Mouse (Mus musculus) hindbrain, embryonic 12.5 days (tissue): ENCODE measurements around the gene Ccdc30. TPM values are rescaled to one million over a fixed set of nuclear protein-coding genes. Genes with fewer than 3 reads are reported as not detected.
A peak's percentile ranks its signal among the peaks of the same experiment; 100 is the strongest.

Experiments used
- ATAC-seq: fragments of 200-750 bp; cut with Nextera tagmentation; 2 replicates; pipeline ENCODE4 v1.8.0; 2017; ENCODE audit warnings: moderate TSS enrichment; ENCODE audit not compliant: low FRiP score
- H3K27ac ChIP-seq: fragments of 300-500 bp; sonication (generic); 2 replicates; pipeline ENCODE4 v1.5.1; 2016; ENCODE audit warnings: mild to moderate bottlenecking
- H3K27me3 ChIP-seq: fragments of 300-500 bp; sonication (generic); 2 replicates; pipeline ENCODE4 v1.6.1; 2016; ENCODE audit warnings: mild to moderate bottlenecking
- H3K36me3 ChIP-seq: fragments of 300-500 bp; sonication (generic); 2 replicates; pipeline ENCODE4 v1.6.1; 2016; ENCODE audit warnings: mild to moderate bottlenecking
- H3K4me1 ChIP-seq: fragments of 300-500 bp; sonication (generic); 2 replicates; pipeline ENCODE4 v1.6.1; 2016
- H3K4me2 ChIP-seq: fragments of 300-500 bp; sonication (generic); replicated peaks from 2 replicates; pipeline ENCODE4 v1.6.1; 2016; ENCODE audit warnings: mild to moderate bottlenecking
- H3K4me3 ChIP-seq: fragments of 300-500 bp; sonication (generic); 2 replicates; pipeline ENCODE4 v1.5.1; 2016; ENCODE audit warnings: mild to moderate bottlenecking
- H3K9ac ChIP-seq: fragments of 300-500 bp; sonication (generic); 2 replicates; pipeline ENCODE4 v1.6.1; 2016; ENCODE audit warnings: mild to moderate bottlenecking, moderate library complexity
- H3K9me3 ChIP-seq: fragments of 300-500 bp; sonication (generic); replicated peaks from 2 replicates; pipeline ENCODE4 v1.6.1; 2016; ENCODE audit warnings: mild to moderate bottlenecking
- WGBS: fragments of 180-500 bp; shearing (Covaris S2); methylation state at CpG from one replicate; pipeline ENCODE4 v1.1.7; 2016; 5-methylcytosine and 5-hydroxymethylcytosine counted together
- polyA plus RNA-seq: library from polyadenylated mRNA; unstranded; fragments of >200 nt; fragmentation: Nextera tagmentation; extraction: Ambion mirVana; gene quantifications from 2 replicates; pipeline ENCODE4 v1.2.1, GENCODE M21; 2016

The Ccdc30 gene
- polyA plus RNA-seq: 15.7 and 16.2 TPM in 2 replicates

DNA sequence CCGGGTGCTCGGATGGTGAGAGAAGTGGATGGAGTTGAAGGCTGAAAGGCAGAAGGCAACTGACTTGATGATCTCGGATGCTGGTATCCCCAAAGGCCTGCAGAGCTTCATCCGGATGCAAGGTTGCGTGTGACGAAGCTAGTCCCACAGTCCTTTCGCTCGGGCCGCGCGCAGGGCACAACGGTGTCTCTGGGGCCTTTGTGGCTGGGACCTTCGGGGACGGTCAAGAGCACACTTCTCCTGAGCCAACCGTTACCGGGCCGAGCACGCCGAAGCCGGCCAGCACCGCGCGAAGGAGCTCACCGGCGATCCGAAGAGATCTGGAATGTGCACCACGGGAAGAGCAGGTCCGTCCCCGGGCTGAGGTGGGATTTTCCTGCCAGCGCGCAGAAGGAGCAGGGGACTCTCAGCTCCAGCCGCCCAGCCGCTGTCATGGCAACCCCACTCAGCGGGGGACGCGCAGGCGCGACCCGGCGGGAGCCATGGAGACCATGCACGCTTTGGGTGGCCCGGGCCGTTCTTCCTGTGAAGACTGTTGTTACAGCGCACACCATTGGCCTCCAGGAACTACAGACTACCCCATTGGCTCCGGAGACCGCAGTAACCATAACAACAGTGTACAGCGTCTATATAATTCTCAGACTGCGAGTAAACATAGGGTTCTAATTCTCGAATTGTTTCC, at the start of gene Ccdc30:
Ccdc30 (minus strand) TSS at position 450 of the 682 bp plus-strand sequence.
- peak within 1 kb of the TSS; percentile 62 for H3K4me3 ChIP-seq
- peak within 1 kb of the TSS; percentile 83 for H3K27ac ChIP-seq
- WGBS: under 1% methylated on average over 49 of the region's 49 CpGs
- H3K9ac ChIP-seq: peak within 1 kb of the TSS; percentile 74
- H3K4me2 ChIP-seq: peak within 1 kb of the TSS; percentile 84
- no peaks in the 10 kb centered on the region for H3K9me3 ChIP-seq
- 0 out of 2 replicates have a peak, but pooled peaks cover 5% of the 10 kb centered on the region for H3K36me3 ChIP-seq
- H3K27me3 ChIP-seq: no peaks in the 10 kb centered on the region
- ATAC-seq: peak; percentile 100
- peaks cover 13% of the 10 kb centered on the region; the same call in 1 of the 2 replicates for H3K4me1 ChIP-seq

DNA sequence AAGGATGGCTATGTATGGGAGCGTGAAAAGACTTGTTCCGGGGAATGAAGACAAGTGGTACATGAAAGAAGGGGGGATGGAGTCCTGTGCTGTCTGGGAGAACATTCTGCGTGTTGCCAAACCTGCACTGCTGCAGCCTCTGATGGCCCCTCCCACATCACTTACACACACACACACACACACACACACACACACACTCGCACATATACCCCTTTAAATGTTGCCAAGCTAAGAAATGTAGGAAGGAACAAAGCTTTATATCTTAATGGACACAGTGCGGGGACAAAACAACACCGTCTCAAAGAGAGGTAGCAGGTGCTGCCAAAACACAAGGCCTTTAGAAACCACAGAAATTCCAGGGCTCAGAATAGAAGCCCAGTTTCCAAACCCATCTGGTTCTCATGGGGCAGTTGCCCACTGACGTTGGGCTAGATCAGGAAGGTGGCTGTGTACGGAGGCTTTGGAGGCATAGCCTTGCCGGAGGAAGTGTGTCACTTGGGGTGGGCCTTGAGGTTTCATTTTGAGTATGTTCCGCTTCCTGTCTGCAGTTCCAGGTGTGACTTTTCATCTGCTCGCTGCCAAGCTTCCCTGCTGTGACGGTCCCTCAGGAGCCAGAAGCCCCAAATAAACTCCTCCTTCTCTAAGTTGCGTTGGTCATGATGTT, 48.6 kb upstream of the Ccdc30 start:
- no peak overlapping the region for H3K9ac ChIP-seq
- no peak overlapping the region for H3K4me2 ChIP-seq
- peaks cover 24% of the 10 kb centered on the region for H3K4me1 ChIP-seq
- H3K27ac ChIP-seq: no peak overlapping the region
- WGBS: 83% methylated on average over 13 of the region's 13 CpGs
- H3K4me3 ChIP-seq: no peak overlapping the region
- ATAC-seq: no peak
- no peaks in the 10 kb centered on the region for H3K27me3 ChIP-seq
- H3K36me3 ChIP-seq: 0 out of 2 replicates have a peak, but pooled peaks cover 4% of the 10 kb centered on the region
- H3K9me3 ChIP-seq: no peaks in the 10 kb centered on the region

DNA sequence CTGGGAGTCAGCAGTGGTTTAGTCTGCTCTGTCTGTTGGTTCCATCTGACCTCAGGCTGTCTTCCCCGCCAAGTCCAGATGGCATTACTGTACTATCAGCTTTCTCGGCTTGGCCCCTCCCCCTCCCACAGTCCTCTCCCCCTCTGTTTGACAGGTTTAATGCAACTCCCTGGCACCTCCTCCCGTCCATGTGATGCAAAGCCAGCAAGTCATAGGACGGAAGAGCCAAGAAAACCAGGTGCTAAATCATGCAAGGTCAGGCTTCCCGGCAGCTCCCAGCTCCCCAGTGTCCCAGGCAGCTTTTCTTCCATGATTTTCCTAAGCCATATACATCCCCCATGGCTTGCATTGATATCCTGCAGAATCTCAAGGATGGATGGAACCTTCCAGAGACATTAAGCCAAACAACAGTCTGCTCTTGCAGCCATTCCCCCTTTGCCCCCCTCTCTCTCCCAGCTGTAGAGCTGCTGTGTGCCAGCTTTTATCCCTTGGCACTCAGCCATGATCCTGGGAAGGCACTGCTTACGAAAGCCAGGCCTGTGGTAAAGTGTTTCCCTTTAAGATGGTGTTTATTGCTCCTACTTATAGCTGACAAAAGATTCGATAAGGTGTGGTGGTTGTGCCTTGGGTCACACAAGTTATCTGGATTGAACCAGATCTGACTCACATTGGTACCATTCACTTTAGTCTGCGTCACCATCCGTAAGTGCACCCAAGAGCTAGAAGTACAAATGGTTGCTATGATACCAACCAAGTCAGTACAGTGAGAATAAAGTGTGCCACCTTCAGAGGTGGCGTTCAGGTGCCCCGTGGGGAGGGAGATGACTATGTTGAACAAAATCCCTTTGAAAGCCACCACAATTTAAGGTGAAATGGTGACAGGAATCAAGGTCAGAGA, 47.8 kb upstream of the Ccdc30 start:
- no peak overlapping the region for H3K9ac ChIP-seq
- no peaks in the 10 kb centered on the region for H3K9me3 ChIP-seq
- peak; percentile 52; the same call in 1 of the 2 replicates for ATAC-seq
- no peak overlapping the region for H3K4me3 ChIP-seq
- H3K4me2 ChIP-seq: no peak overlapping the region
- WGBS: 64% methylated on average over 11 of the region's 11 CpGs
- 0 out of 2 replicates have a peak, but pooled peaks cover 4% of the 10 kb centered on the region for H3K36me3 ChIP-seq
- H3K27me3 ChIP-seq: no peaks in the 10 kb centered on the region
- H3K27ac ChIP-seq: peak overlapping the region; percentile 68
- peaks cover 24% of the 10 kb centered on the region for H3K4me1 ChIP-seq

DNA sequence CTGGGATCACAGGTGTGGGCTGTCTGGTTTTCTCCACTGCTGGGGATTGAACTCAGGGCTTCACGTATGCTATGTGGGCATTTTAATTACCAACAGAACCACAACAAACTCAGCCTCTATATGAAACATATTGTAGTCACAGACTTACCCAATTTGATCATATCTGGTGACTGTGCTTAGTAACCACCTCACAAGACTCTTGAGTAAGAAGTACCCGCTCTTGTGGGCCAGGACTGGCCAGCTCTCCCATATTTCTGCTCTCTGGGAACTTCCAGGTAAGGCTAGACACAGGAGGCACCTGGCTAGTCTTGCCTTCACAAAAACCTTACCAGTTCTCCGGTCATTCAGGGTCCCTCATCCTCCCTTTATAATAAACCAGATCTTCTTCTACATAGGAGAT, 47.1 kb upstream of the Ccdc30 start:
- H3K27me3 ChIP-seq: no peaks in the 10 kb centered on the region
- no peak overlapping the region for H3K4me3 ChIP-seq
- H3K27ac ChIP-seq: peak overlapping the region; percentile 68; the same call in 1 of the 2 replicates
- H3K4me2 ChIP-seq: no peak overlapping the region
- no peak for ATAC-seq
- no peak overlapping the region for H3K9ac ChIP-seq
- 0 out of 2 replicates have a peak, but pooled peaks cover 4% of the 10 kb centered on the region for H3K36me3 ChIP-seq
- no peaks in the 10 kb centered on the region for H3K9me3 ChIP-seq
- 87% methylated on average over 3 of the region's 3 CpGs for WGBS
- H3K4me1 ChIP-seq: peaks cover 24% of the 10 kb centered on the region

DNA sequence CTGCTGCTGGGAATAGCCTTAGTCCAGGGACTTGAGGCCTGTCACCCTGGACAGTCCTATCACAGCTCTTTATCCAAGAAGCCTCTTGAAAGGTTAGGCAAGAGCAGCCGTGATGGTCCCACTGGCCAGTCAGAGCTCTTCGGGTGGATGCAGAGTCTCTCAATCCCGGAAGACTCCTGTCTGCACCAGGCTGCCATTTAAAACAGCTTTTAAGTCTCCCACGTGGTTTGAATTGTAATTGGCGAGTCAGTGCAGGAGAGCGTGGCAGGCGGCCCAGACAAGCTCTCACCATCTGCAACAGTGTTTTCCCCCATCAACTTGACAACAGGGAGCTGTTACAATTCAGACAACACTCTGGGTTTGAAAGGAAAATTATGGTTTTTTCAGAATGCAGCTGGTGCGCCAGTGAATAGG, 45.4 kb upstream of the Ccdc30 start:
- no peak overlapping the region for H3K9ac ChIP-seq
- H3K27ac ChIP-seq: peak overlapping the region; percentile 83
- 31% methylated on average over 8 of the region's 8 CpGs for WGBS
- H3K4me1 ChIP-seq: peaks cover 24% of the 10 kb centered on the region
- ATAC-seq: peak; percentile 81
- H3K4me2 ChIP-seq: peak overlapping the region; percentile 19; the same call in 1 of the 2 replicates
- no peaks in the 10 kb centered on the region for H3K36me3 ChIP-seq
- H3K9me3 ChIP-seq: no peaks in the 10 kb centered on the region
- no peak overlapping the region for H3K4me3 ChIP-seq
- H3K27me3 ChIP-seq: no peaks in the 10 kb centered on the region

DNA sequence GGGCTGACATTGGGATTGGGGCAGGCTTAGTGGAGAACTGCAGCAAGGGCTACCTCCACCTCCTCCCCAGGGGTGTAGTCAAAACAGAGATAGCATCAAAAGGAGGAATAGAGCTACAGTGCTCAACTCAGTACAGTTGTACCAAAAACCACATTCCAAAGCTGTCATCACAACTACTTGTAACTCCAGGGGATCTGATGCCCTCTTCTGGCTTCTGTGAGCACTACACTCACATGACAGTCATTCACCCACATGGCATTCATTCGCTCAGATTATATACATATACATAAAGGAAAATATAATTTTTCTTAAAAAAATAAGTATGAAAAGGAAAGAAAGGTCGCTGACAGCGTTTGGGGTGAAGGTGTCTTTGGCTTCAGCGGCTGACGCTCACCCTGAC, 45.0 kb upstream of the Ccdc30 start:
- Histone ChIP-seq H3K4me3 (no peak overlapping the region), H3K27me3 (no peaks in the 10 kb centered on the region), H3K4me1 (peaks cover 24% of the 10 kb centered on the region), H3K9me3 (no peaks in the 10 kb centered on the region), H3K36me3 (no peaks in the 10 kb centered on the region), H3K9ac (no peak overlapping the region), H3K27ac (peak overlapping the region; percentile 83), H3K4me2 (peak overlapping the region; percentile 19; the same call in 1 of the 2 replicates)
- WGBS: 66% methylated on average over 5 of the region's 5 CpGs
- 0 out of 2 replicates have a peak, but pooled peaks have one; percentile 8 for ATAC-seq

DNA sequence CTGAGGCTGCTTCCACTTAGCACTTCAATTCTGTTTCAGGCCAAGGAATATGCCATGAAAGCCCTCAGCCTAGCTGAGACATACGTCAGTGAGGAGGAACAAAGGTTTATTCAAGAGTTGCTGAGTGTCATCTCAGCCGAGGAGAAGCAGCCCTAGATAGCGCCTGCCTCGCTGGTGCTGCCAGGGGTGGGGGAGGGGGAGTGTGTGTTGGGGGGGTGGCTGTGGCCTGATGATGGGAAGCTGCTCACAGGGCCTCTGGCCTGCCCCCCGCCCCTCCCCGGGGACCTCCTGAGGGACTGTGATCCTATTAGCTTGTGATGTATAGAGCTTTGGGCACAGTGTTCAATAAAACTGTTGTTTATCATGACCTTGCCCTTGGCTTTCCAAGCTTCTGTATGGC, 38.2 kb upstream of the Ccdc30 start:
- 18% methylated on average over 6 of the region's 6 CpGs for WGBS
- peak; percentile 67 for ATAC-seq
- H3K27me3 ChIP-seq: no peaks in the 10 kb centered on the region
- H3K9ac ChIP-seq: no peak overlapping the region
- H3K27ac ChIP-seq: peak overlapping the region; percentile 73
- H3K9me3 ChIP-seq: no peaks in the 10 kb centered on the region
- no peaks in the 10 kb centered on the region for H3K36me3 ChIP-seq
- no peak overlapping the region for H3K4me2 ChIP-seq
- H3K4me1 ChIP-seq: peaks cover 9% of the 10 kb centered on the region
- H3K4me3 ChIP-seq: no peak overlapping the region

DNA sequence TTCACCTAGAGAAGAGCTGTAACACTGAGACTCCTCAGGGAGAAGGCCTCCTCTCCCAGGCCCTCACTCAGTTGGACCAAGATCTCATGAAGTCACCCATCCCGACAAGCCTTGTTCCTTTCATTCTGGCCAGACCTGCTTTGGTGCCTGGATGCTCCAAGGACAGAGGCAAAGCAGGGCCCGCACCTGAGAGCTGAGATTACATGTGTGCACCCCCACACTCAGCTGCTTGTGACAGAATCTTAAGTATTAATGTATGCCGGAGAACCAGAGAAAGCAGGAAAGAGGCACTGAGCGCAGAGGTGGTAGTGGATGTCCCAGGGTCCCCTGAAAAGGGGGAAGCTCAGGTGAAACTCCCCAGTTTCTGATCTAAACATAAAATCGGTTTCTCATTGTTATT, 37.8 kb upstream of the Ccdc30 start:
- ATAC-seq: 0 out of 2 replicates have a peak, but pooled peaks have one; percentile 8
- no peak overlapping the region for H3K4me2 ChIP-seq
- H3K9ac ChIP-seq: no peak overlapping the region
- H3K4me1 ChIP-seq: peaks cover 9% of the 10 kb centered on the region
- WGBS: 67% methylated on average over 5 of the region's 5 CpGs
- peak overlapping the region; percentile 73 for H3K27ac ChIP-seq
- H3K4me3 ChIP-seq: no peak overlapping the region
- no peaks in the 10 kb centered on the region for H3K36me3 ChIP-seq
- no peaks in the 10 kb centered on the region for H3K27me3 ChIP-seq
- no peaks in the 10 kb centered on the region for H3K9me3 ChIP-seq

DNA sequence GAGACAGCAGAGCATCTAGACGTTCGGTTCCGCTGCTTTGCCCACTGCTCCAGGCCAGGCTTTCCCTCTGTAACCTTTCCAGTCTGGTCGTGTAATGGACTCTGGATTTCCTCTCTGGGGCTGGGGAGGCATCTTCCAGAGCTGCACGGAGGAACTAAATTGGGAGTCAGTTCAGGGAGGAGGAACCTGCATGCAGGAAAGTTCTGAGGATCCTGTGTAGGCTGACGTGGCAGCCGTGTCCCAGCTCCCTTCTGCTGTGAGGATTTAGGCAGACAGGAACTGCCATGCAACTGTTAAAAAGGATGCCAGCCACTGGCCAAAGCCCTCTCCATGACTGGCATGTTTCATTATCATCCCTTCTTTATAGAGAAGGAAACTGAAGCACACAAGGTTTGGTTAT, 35.1 kb upstream of the Ccdc30 start:
- Histone ChIP-seq H3K4me2 (no peak overlapping the region), H3K36me3 (no peaks in the 10 kb centered on the region), H3K9ac (no peak overlapping the region), H3K4me3 (no peak overlapping the region), H3K4me1 (peaks cover 9% of the 10 kb centered on the region), H3K27me3 (no peaks in the 10 kb centered on the region), H3K27ac (no peak overlapping the region), H3K9me3 (no peaks in the 10 kb centered on the region)
- ATAC-seq: no peak
- 71% methylated on average over 7 of the region's 7 CpGs for WGBS

DNA sequence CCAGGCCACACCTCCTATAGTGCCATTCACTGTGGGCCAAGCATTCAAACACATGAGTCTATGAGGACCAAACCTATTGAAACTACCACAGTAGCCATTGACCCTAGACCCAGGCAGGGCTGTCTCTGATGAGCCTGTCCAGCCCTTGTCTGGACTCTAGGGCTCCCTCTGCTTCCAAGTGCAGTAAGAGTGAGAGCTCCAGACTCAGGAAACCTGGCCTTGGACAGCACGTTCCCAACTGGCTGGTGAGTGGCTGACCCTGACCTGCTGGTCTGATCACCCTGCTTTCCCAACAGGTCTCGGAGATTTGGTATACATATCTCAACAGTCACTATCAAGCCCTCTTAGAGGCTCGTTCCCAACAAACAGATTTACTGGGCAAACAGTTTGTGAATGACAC, 32.5 kb upstream of the Ccdc30 start:
- Histone ChIP-seq H3K4me1 (no peaks in the 10 kb centered on the region), H3K27me3 (no peaks in the 10 kb centered on the region), H3K9me3 (no peaks in the 10 kb centered on the region), H3K27ac (no peak overlapping the region), H3K4me2 (no peak overlapping the region), H3K36me3 (no peaks in the 10 kb centered on the region), H3K9ac (no peak overlapping the region), H3K4me3 (no peak overlapping the region)
- WGBS: 77% methylated on average over 3 of the region's 3 CpGs
- ATAC-seq: no peak

DNA sequence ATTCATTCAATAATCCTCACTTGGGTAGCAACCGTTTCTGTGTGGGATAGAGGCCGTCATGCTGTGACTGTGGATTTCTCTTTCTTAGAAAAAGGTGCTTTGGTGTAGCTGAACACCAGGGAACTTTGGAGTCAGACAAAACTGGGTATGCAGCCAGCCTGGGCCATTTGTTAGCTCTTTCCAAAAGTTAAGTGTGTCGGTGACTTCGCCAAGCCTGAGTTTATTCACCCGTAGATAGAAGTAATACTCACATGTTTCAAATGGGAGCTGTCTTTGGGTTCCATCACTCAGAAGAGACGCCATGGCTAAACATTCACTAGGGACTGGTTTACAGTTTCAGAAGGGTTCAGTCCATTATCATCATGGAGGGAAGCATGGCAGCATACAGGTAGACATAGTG, 31.9 kb upstream of the Ccdc30 start:
- 95% methylated on average over 6 of the region's 6 CpGs for WGBS
- Histone ChIP-seq H3K9ac (no peak overlapping the region), H3K9me3 (no peaks in the 10 kb centered on the region), H3K4me2 (no peak overlapping the region), H3K4me1 (peaks cover 4% of the 10 kb centered on the region), H3K4me3 (no peak overlapping the region), H3K27ac (no peak overlapping the region), H3K36me3 (no peaks in the 10 kb centered on the region), H3K27me3 (no peaks in the 10 kb centered on the region)
- no peak for ATAC-seq

DNA sequence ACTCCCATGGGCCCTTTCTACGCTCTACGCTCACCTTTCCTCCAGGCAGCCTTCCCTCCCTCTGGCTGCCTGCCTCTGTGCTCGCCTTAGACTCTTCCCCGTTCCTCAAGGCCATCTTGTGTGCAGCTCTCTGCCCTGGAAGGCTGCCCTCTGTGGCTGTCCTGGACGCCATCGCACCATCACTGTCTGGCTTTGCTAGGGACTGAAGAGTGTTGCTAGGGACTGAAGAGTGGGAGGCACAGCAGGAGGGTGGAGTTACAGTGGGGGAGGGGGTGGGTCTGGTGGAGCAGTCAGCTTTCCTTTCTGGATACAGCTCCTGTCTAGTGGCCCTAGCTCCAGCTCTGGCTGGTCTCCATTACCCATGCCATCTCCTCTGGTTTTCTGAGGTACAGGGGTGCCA, 27.2 kb upstream of the Ccdc30 start:
- Histone ChIP-seq H3K4me3 (no peak overlapping the region), H3K36me3 (no peaks in the 10 kb centered on the region), H3K9me3 (no peaks in the 10 kb centered on the region), H3K9ac (no peak overlapping the region), H3K27ac (no peak overlapping the region), H3K27me3 (no peaks in the 10 kb centered on the region), H3K4me2 (no peak overlapping the region), H3K4me1 (peaks cover 4% of the 10 kb centered on the region)
- 36% methylated on average over 6 of the region's 6 CpGs for WGBS
- ATAC-seq: no peak
